Mouse (Mus musculus) lung, embryonic 15.5 days (tissue): ENCODE results near the gene Prlr. TPM values are rescaled to one million over a fixed set of nuclear protein-coding genes. Genes with fewer than 3 reads are reported as not detected.

Experiments
- ATAC-seq: fragments of 200-750 bp; cut with Nextera tagmentation; 2 replicates; pipeline ENCODE4 v1.8.0; 2017; ENCODE audit warnings: moderate number of reproducible peaks, borderline replicate concordance; ENCODE audit not compliant: low FRiP score, low TSS enrichment; ENCODE audit errors: extremely low read depth
- H3K27ac ChIP-seq: fragments of 300-500 bp; sonication (generic); 2 replicates; pipeline ENCODE4 v1.5.1; 2015; ENCODE audit warnings: moderate library complexity, mild to moderate bottlenecking, inconsistent platforms
- H3K27me3 ChIP-seq: fragments of 300-500 bp; sonication (generic); 2 replicates; pipeline ENCODE4 v1.6.1; 2015; ENCODE audit warnings: inconsistent platforms
- H3K36me3 ChIP-seq: fragments of 300-500 bp; sonication (generic); 2 replicates; pipeline ENCODE4 v1.6.1; 2015; ENCODE audit warnings: inconsistent platforms
- H3K4me1 ChIP-seq: fragments of 300-500 bp; sonication (generic); 2 replicates; pipeline ENCODE4 v1.6.1; 2015; ENCODE audit warnings: inconsistent platforms
- H3K4me2 ChIP-seq: fragments of 300-500 bp; sonication (generic); 2 replicates; pipeline ENCODE4 v1.6.1; 2015; ENCODE audit warnings: inconsistent platforms, mild to moderate bottlenecking, moderate library complexity
- H3K4me3 ChIP-seq: fragments of 300-500 bp; sonication (generic); 2 replicates; pipeline ENCODE4 v1.5.1; 2015; ENCODE audit warnings: mild to moderate bottlenecking, inconsistent platforms
- H3K9ac ChIP-seq: fragments of 300-500 bp; sonication (generic); 2 replicates; pipeline ENCODE4 v1.6.1; 2015; ENCODE audit warnings: inconsistent platforms
- H3K9me3 ChIP-seq: fragments of 300-500 bp; sonication (generic); 2 replicates; pipeline ENCODE4 v1.6.1; 2016; ENCODE audit warnings: inconsistent platforms
- WGBS: fragments of 180-500 bp; shearing (Covaris S2); methylation state at CpG from one replicate; pipeline ENCODE4 v1.1.7; 2015; 5-methylcytosine and 5-hydroxymethylcytosine counted together
- polyA plus RNA-seq: library from polyadenylated mRNA; unstranded; fragments of >200 nt; fragmentation: Nextera tagmentation; extraction: Ambion mirVana; gene quantifications from 2 replicates; pipeline ENCODE4 v1.2.1, GENCODE M21; 2015

The Prlr gene
- polyA plus RNA-seq, 1 experiment from 2014 or later: 0.20 TPM

- Histone ChIP-seq H3K27ac (no peak overlapping the region), H3K9ac (no peak overlapping the region), H3K4me2 (no peak overlapping the region), H3K4me1 (no peaks in the 10 kb centered on the region), H3K36me3 (no peaks in the 10 kb centered on the region), H3K27me3 (no peaks in the 10 kb centered on the region), H3K4me3 (no peak overlapping the region), H3K9me3 (no peaks in the 10 kb centered on the region)
- 79% methylated on average over 5 of the region's 5 CpGs for WGBS
- no peak for ATAC-seq
Measured at GRCm38 (mm10) chr15:10200991-10201390, 24.0 kb downstream of the Prlr start.

- 83% methylated on average over 7 of the region's 7 CpGs for WGBS
- Histone ChIP-seq H3K4me2 (no peak overlapping the region), H3K9ac (no peak overlapping the region), H3K9me3 (no peaks in the 10 kb centered on the region), H3K27ac (no peak overlapping the region), H3K4me3 (no peak overlapping the region), H3K36me3 (no peaks in the 10 kb centered on the region), H3K4me1 (no peaks in the 10 kb centered on the region), H3K27me3 (no peaks in the 10 kb centered on the region)
- no peak for ATAC-seq
Measured at GRCm38 (mm10) chr15:10202504-10203302, 25.7 kb downstream of the Prlr start.

GRCm38 (mm10) chr15:10210261-10210770 lies 33.3 kb downstream of the Prlr start:
- 35% methylated on average over 4 of the region's 4 CpGs for WGBS
- no peak overlapping the region for H3K4me3 ChIP-seq
- H3K4me1 ChIP-seq: no peaks in the 10 kb centered on the region
- no peaks in the 10 kb centered on the region for H3K9me3 ChIP-seq
- no peaks in the 10 kb centered on the region for H3K27me3 ChIP-seq
- H3K4me2 ChIP-seq: no peak overlapping the region
- no peak overlapping the region for H3K27ac ChIP-seq
- no peak for ATAC-seq
- no peak overlapping the region for H3K9ac ChIP-seq
- H3K36me3 ChIP-seq: no peaks in the 10 kb centered on the region

GRCm38 (mm10) chr15:10211992-10212391 lies 35.0 kb downstream of the Prlr start:
- Histone ChIP-seq H3K9ac (no peak overlapping the region), H3K4me1 (no peaks in the 10 kb centered on the region), H3K4me3 (no peak overlapping the region), H3K27me3 (no peaks in the 10 kb centered on the region), H3K4me2 (no peak overlapping the region), H3K9me3 (no peaks in the 10 kb centered on the region), H3K36me3 (no peaks in the 10 kb centered on the region), H3K27ac (no peak overlapping the region)
- ATAC-seq: no peak

GRCm38 (mm10) chr15:10213213-10213612 lies 36.2 kb downstream of the Prlr start:
- ATAC-seq: no peak
- 78% methylated on average over 6 of the region's 6 CpGs for WGBS
- no peak overlapping the region for H3K4me2 ChIP-seq

DNA sequence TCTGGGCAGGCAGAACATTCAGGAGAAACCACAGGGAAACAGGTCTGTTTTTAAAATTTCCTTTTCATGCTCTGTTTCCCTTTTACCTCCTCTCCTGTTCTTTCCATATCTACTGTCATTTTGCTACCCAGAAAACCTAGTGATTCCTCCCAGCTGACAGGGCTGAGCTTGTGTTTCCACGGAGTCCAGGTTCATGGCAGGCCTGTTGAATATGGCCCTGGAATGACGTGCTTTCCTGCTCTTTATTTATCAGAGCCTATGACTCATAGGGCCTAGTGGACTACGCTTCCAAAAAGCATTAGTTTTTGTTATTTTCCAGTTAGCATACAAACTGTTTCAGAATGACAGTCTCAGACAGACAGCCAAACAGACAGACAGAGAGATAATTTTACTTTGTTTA lies 36.7 kb downstream of the Prlr start:
- H3K27me3 ChIP-seq: no peaks in the 10 kb centered on the region
- H3K9ac ChIP-seq: no peak overlapping the region
- 52% methylated on average over 3 of the region's 3 CpGs for WGBS
- no peak overlapping the region for H3K4me3 ChIP-seq
- no peaks in the 10 kb centered on the region for H3K9me3 ChIP-seq
- H3K4me2 ChIP-seq: no peak overlapping the region
- no peaks in the 10 kb centered on the region for H3K4me1 ChIP-seq
- no peak for ATAC-seq
- no peaks in the 10 kb centered on the region for H3K36me3 ChIP-seq
- no peak overlapping the region for H3K27ac ChIP-seq

More at GRCm38 (mm10) chr15:10213213-10213612, 36.2 kb downstream of the Prlr start:
- Histone ChIP-seq H3K9me3 (no peaks in the 10 kb centered on the region), H3K4me1 (no peaks in the 10 kb centered on the region), H3K36me3 (no peaks in the 10 kb centered on the region), H3K27ac (no peak overlapping the region), H3K27me3 (no peaks in the 10 kb centered on the region), H3K9ac (no peak overlapping the region), H3K4me3 (no peak overlapping the region)

DNA sequence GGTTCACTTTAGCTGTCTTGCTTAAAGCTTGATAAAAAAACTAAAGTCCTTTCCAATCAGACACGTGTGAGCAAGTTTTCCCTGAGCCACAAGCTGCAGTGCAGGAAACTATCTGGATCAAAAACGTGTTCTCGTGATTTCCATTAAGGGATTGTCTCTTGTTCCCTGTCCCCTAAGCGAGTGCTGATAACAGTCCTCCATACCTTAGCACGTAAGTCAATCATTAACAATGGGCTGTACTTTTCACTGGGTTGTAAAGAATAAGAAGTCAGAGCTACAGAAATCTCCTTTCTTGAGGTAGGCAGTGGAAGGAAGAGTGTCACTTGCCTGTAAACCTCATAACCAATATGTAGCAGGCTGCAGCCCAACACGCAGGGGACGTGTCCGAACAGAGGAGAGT lies 38.7 kb downstream of the Prlr start:
- no peak overlapping the region for H3K9ac ChIP-seq
- H3K9me3 ChIP-seq: no peaks in the 10 kb centered on the region
- H3K4me3 ChIP-seq: no peak overlapping the region
- H3K4me1 ChIP-seq: no peaks in the 10 kb centered on the region
- H3K36me3 ChIP-seq: no peaks in the 10 kb centered on the region
- no peaks in the 10 kb centered on the region for H3K27me3 ChIP-seq
- no peak for ATAC-seq
- H3K4me2 ChIP-seq: no peak overlapping the region
- no peak overlapping the region for H3K27ac ChIP-seq
- 59% methylated on average over 8 of the region's 8 CpGs for WGBS

- no peak overlapping the region for H3K9ac ChIP-seq
- no peaks in the 10 kb centered on the region for H3K4me1 ChIP-seq
- WGBS: 68% methylated on average over 4 of the region's 4 CpGs
- no peak overlapping the region for H3K4me3 ChIP-seq
- no peak for ATAC-seq
- no peaks in the 10 kb centered on the region for H3K36me3 ChIP-seq
- H3K27me3 ChIP-seq: no peaks in the 10 kb centered on the region
- no peak overlapping the region for H3K4me2 ChIP-seq
- H3K9me3 ChIP-seq: no peaks in the 10 kb centered on the region
- no peak overlapping the region for H3K27ac ChIP-seq
Measured at GRCm38 (mm10) chr15:10216189-10216588, 39.2 kb downstream of the Prlr start.

DNA sequence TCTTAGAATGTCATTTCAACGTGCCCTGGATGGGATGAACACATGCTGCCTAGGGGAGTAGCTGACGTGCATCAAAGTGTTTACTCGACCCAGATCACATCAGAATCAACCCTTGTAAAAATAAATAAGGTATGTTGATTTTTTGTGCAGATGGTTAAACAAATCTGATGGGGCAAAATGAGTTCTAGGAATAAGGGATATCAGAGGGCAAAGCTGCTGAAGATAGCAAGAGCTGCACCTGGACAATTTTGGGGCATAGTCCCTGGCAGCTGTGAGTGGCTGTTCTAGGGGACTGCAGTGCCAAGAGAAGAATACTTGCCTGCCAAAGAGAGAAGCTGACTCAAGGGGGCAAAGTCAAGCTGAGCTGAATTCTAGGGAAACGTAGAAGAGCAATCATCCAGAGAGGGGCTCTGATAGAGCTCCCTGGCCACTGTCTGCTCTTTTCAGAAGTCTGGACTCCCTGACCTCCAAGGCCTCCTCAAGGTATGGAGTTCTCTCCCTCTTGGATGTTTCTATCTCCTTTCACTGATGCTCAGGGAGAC lies 46.6 kb downstream of the Prlr start:
- H3K9me3 ChIP-seq: no peaks in the 10 kb centered on the region
- no peak overlapping the region for H3K4me3 ChIP-seq
- no peak overlapping the region for H3K9ac ChIP-seq
- no peaks in the 10 kb centered on the region for H3K27me3 ChIP-seq
- H3K36me3 ChIP-seq: no peaks in the 10 kb centered on the region
- H3K4me2 ChIP-seq: no peak overlapping the region
- no peak for ATAC-seq
- no peak overlapping the region for H3K27ac ChIP-seq
- WGBS: 50% methylated on average over 4 of the region's 4 CpGs
- H3K4me1 ChIP-seq: no peaks in the 10 kb centered on the region

GRCm38 (mm10) chr15:10225701-10226100 lies 48.7 kb downstream of the Prlr start:
- Histone ChIP-seq H3K27me3 (no peaks in the 10 kb centered on the region), H3K4me3 (no peak overlapping the region), H3K36me3 (no peaks in the 10 kb centered on the region), H3K9me3 (no peaks in the 10 kb centered on the region), H3K27ac (no peak overlapping the region), H3K4me1 (no peaks in the 10 kb centered on the region), H3K9ac (no peak overlapping the region), H3K4me2 (no peak overlapping the region)
- WGBS: 71% methylated on average over 4 of the region's 4 CpGs
- ATAC-seq: no peak

DNA sequence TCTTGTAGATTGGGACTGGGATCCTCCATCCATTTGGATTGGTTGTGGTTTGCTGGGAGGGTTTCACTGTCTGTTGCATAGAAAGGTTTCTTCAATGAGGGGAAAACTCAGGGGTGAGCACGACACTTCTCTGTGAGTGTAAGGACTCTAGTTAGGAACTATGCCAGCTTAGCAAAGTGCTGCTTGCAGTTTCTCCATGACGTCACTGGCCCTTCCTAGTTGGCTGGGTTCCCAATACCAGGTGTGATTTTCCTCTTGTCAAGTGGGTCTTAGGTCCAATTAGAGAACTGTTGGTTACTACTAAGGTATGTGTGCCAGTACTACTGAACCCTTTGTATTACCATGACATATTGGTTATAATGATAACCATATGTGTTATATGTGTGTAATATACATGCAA lies 51.6 kb downstream of the Prlr start:
- H3K4me1 ChIP-seq: no peaks in the 10 kb centered on the region
- WGBS: 54% methylated on average over 2 of the region's 2 CpGs
- H3K4me2 ChIP-seq: no peak overlapping the region
- H3K36me3 ChIP-seq: no peaks in the 10 kb centered on the region
- H3K9me3 ChIP-seq: no peaks in the 10 kb centered on the region
- H3K27ac ChIP-seq: no peak overlapping the region
- no peaks in the 10 kb centered on the region for H3K27me3 ChIP-seq
- no peak overlapping the region for H3K9ac ChIP-seq
- H3K4me3 ChIP-seq: no peak overlapping the region
- ATAC-seq: no peak

- Histone ChIP-seq H3K9me3 (no peaks in the 10 kb centered on the region), H3K4me2 (no peak overlapping the region), H3K27ac (no peak overlapping the region), H3K4me3 (no peak overlapping the region), H3K27me3 (no peaks in the 10 kb centered on the region), H3K4me1 (no peaks in the 10 kb centered on the region), H3K9ac (no peak overlapping the region), H3K36me3 (no peaks in the 10 kb centered on the region)
- ATAC-seq: no peak
- 62% methylated on average over 5 of the region's 5 CpGs for WGBS
Measured at GRCm38 (mm10) chr15:10235977-10236376, 58.9 kb downstream of the Prlr start.
